Mouse (Mus musculus) midbrain, embryonic 13.5 days (tissue): ENCODE measurements around the gene Ppp4c. TPM values are rescaled to one million over a fixed set of nuclear protein-coding genes. Genes with fewer than 3 reads are reported as not detected.
"Not testable (repeated sequence)": the region's sequence is repeated elsewhere in the genome, so short reads cannot be mapped to it uniquely, and the experiment has no call there.

Source experiments
- ATAC-seq: fragments of 200-750 bp; cut with Nextera tagmentation; 2 replicates; pipeline ENCODE4 v1.8.0; 2017; ENCODE audit warnings: mild to moderate bottlenecking, moderate TSS enrichment, moderate library complexity
- H3K27ac ChIP-seq: fragments of 300-500 bp; sonication (generic); 2 replicates; pipeline ENCODE4 v1.5.1; 2015; ENCODE audit warnings: inconsistent platforms, mild to moderate bottlenecking, moderate library complexity
- H3K27me3 ChIP-seq: fragments of 300-500 bp; sonication (generic); 2 replicates; pipeline ENCODE4 v1.6.1; 2015; ENCODE audit warnings: mild to moderate bottlenecking, inconsistent platforms
- H3K36me3 ChIP-seq: fragments of 300-500 bp; sonication (generic); 2 replicates; pipeline ENCODE4 v1.6.1; 2015; ENCODE audit warnings: mild to moderate bottlenecking, inconsistent platforms
- H3K4me1 ChIP-seq: fragments of 300-500 bp; sonication (generic); replicated peaks from 2 replicates; pipeline ENCODE4 v1.6.1; 2015; ENCODE audit warnings: inconsistent platforms
- H3K4me2 ChIP-seq: fragments of 300-500 bp; sonication (generic); replicated peaks from 2 replicates; pipeline ENCODE4 v1.6.1; 2015; ENCODE audit warnings: moderate library complexity, mild to moderate bottlenecking, inconsistent platforms
- H3K4me3 ChIP-seq: fragments of 300-500 bp; sonication (generic); replicated peaks from 2 replicates; pipeline ENCODE4 v1.5.1; 2015; ENCODE audit warnings: mild to moderate bottlenecking, inconsistent platforms
- H3K9ac ChIP-seq: fragments of 300-500 bp; sonication (generic); replicated peaks from 2 replicates; pipeline ENCODE4 v1.6.1; 2015; ENCODE audit warnings: mild to moderate bottlenecking, inconsistent platforms
- H3K9me3 ChIP-seq: fragments of 300-500 bp; sonication (generic); 2 replicates; pipeline ENCODE4 v1.6.1; 2016; ENCODE audit warnings: mild to moderate bottlenecking, inconsistent platforms
- WGBS: fragments of 180-500 bp; shearing (Covaris S2); methylation state at CpG from one replicate; pipeline ENCODE4 v1.1.7; 2015; 5-methylcytosine and 5-hydroxymethylcytosine counted together
- polyA plus RNA-seq: library from polyadenylated mRNA; unstranded; fragments of >200 nt; fragmentation: Nextera tagmentation; extraction: Ambion mirVana; gene quantifications from 2 replicates; pipeline ENCODE4 v1.2.1, GENCODE M21; 2015

Gene Ppp4c
- polyA plus RNA-seq, 1 experiment from 2014 or later: 241 TPM

GRCm38 (mm10) chr7:126792721-126793443 lies 586 bp upstream of the Ppp4c start:
- Histone ChIP-seq H3K4me2 (peak overlapping the region; percentile 90), H3K9ac (peak overlapping the region; percentile 66), H3K4me3 (peak overlapping the region; percentile 76), H3K4me1 (peaks cover 46% of the 10 kb centered on the region), H3K36me3 (peaks cover 54% of the 10 kb centered on the region), H3K9me3 (no peaks in the 10 kb centered on the region), H3K27me3 (no peaks in the 10 kb centered on the region), H3K27ac (peak overlapping the region; percentile 94)
- WGBS: 31% methylated on average over 11 of the region's 11 CpGs
- no peak; the same call in 1 of the 2 replicates for ATAC-seq

DNA sequence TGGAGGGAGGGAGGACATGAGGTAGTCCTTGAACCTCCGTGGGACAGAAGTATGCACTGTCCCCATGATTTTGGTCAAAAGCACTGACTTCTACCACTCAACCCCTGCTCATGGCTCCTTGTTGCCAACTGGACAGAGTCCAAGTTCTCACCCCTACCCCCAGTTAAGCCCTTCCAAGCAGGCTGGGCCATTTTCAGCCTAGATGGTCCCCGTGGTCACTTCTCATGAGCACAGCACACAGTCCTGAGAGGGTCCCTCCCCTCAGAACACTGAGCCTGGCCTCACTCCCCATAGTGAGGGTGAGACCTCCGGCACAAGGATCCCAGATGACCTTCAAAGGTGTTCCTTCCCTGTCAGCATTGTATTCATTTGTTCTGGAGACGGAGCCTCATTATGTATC lies 3.2 kb downstream of the Ppp4c start:
- peaks cover 28% of the 10 kb centered on the region for H3K4me1 ChIP-seq
- ATAC-seq: no peak
- peaks cover 64% of the 10 kb centered on the region for H3K36me3 ChIP-seq
- WGBS: 91% methylated on average over 4 of the region's 4 CpGs
- H3K27me3 ChIP-seq: no peaks in the 10 kb centered on the region
- H3K9ac ChIP-seq: no peak overlapping the region
- no peak overlapping the region for H3K4me2 ChIP-seq
- H3K4me3 ChIP-seq: no peak overlapping the region
- no peak overlapping the region for H3K27ac ChIP-seq
- H3K9me3 ChIP-seq: no peaks in the 10 kb centered on the region

DNA sequence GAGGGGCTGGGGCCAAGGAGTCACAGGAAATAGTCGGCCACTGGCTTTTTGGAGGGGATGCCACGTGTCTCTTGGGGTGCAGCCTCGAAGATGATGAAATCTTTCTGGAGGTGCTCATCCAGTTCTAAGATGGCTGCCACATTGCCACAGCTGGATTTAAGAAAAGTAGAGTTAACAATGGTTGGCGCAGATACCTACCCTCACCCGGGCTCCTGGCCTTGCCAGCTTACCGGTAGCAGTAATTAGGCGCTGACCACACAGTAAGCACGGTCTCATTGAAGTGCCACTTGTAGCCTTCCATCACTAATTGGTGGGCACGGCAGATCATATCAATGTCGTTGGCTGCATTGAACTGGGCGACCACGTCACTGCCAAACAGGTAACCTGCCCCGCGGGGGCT lies 6.2 kb downstream of the Ppp4c start:
- no peak for ATAC-seq
- 92% methylated on average over 14 of the region's 14 CpGs for WGBS
- Histone ChIP-seq H3K4me3 (no peak overlapping the region), H3K9me3 (no peaks in the 10 kb centered on the region), H3K4me2 (no peak overlapping the region), H3K36me3 (peaks cover 67% of the 10 kb centered on the region), H3K27ac (no peak overlapping the region), H3K27me3 (no peaks in the 10 kb centered on the region), H3K9ac (no peak overlapping the region), H3K4me1 (peaks cover 19% of the 10 kb centered on the region)

- no peak for ATAC-seq
- 83% methylated on average over 4 of the region's 4 CpGs for WGBS
- Histone ChIP-seq H3K36me3 (peaks cover 64% of the 10 kb centered on the region), H3K9ac (no peak overlapping the region), H3K4me1 (peaks cover 17% of the 10 kb centered on the region), H3K27me3 (no peaks in the 10 kb centered on the region), H3K27ac (no peak overlapping the region), H3K9me3 (no peaks in the 10 kb centered on the region), H3K4me2 (no peak overlapping the region), H3K4me3 (no peak overlapping the region)
These were observed 7.2 kb downstream of the Ppp4c start for GRCm38 (mm10) chr7:126785056-126785455.

GRCm38 (mm10) chr7:126784469-126784868 lies 7.8 kb downstream of the Ppp4c start:
- Histone ChIP-seq H3K9me3 (no peaks in the 10 kb centered on the region), H3K4me1 (peaks cover 19% of the 10 kb centered on the region), H3K27me3 (no peaks in the 10 kb centered on the region), H3K4me2 (no peak overlapping the region), H3K4me3 (no peak overlapping the region), H3K9ac (no peak overlapping the region), H3K36me3 (peaks cover 58% of the 10 kb centered on the region), H3K27ac (no peak overlapping the region)
- 94% methylated on average over 7 of the region's 7 CpGs for WGBS
- no peak for ATAC-seq

GRCm38 (mm10) chr7:126782693-126783092 lies 9.6 kb downstream of the Ppp4c start:
- no peaks in the 10 kb centered on the region for H3K9me3 ChIP-seq
- 84% methylated on average over 13 of the region's 13 CpGs for WGBS
- ATAC-seq: no peak
- H3K27me3 ChIP-seq: no peaks in the 10 kb centered on the region
- H3K27ac ChIP-seq: no peak overlapping the region
- H3K4me2 ChIP-seq: no peak overlapping the region
- no peak overlapping the region for H3K9ac ChIP-seq
- no peak overlapping the region for H3K4me3 ChIP-seq
- peaks cover 41% of the 10 kb centered on the region for H3K36me3 ChIP-seq
- peaks cover 34% of the 10 kb centered on the region for H3K4me1 ChIP-seq

- no peak overlapping the region for H3K27ac ChIP-seq
- peak overlapping the region; percentile 71 for H3K4me2 ChIP-seq
- ATAC-seq: no peak
- H3K9me3 ChIP-seq: no peaks in the 10 kb centered on the region
- peaks cover 40% of the 10 kb centered on the region for H3K4me1 ChIP-seq
- H3K36me3 ChIP-seq: peaks cover 32% of the 10 kb centered on the region
- H3K4me3 ChIP-seq: no peak overlapping the region; the same call in 1 of the 2 replicates
- 38% methylated on average over 11 of the region's 11 CpGs for WGBS
- H3K9ac ChIP-seq: peak overlapping the region; percentile 64; the same call in 1 of the 2 replicates
- H3K27me3 ChIP-seq: no peaks in the 10 kb centered on the region
These were observed 10.5 kb downstream of the Ppp4c start for GRCm38 (mm10) chr7:126781661-126782370.

DNA sequence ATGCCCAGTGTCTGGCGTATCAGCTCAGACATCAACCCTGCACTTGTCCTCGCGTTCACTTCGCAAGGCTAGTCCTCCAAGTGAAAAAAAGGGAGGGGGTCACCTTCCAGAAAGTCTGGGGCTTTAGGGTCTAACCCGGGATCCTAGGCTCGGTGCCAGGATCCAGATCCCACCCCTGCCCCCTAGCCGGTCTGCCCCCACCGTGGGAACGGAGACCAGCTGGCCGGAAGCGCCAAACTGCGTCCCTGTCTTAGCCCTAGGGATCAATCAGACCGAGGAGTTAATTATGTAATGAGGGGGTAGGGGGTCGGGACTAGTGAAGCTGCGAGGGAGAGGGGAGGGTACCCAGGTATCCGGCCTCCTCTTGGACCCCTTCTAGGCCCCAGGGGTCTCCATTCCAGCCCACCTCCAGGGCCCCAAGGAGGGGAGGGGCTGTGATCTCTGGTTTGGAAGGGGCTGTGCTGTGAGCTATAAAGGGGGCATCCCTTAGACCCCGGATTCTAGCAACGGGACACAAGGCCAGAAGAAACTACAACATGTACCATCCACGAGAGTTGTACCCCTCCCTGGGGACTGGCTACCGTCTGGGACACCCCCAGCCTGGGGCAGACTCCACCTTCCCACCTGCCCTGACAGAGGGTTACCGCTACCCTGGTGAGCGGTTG lies 11.2 kb downstream of the Ppp4c start, which contains the start of gene Tbx6:
Gene Tbx6 (plus strand): TSS at position 513 of the 665 bp plus-strand sequence.
- Histone ChIP-seq H3K4me1 (peaks cover 45% of the 10 kb centered on the region), H3K4me3 (peak within 1 kb of the TSS; percentile 40), H3K27me3 (no peaks in the 10 kb centered on the region), H3K36me3 (peaks cover 25% of the 10 kb centered on the region), H3K27ac (peak within 1 kb of the TSS; percentile 79), H3K9ac (peak within 1 kb of the TSS; percentile 64), H3K9me3 (no peaks in the 10 kb centered on the region), H3K4me2 (peak within 1 kb of the TSS; percentile 71)
- ATAC-seq: peak; percentile 18
- 8% methylated on average over 22 of the region's 22 CpGs for WGBS

DNA sequence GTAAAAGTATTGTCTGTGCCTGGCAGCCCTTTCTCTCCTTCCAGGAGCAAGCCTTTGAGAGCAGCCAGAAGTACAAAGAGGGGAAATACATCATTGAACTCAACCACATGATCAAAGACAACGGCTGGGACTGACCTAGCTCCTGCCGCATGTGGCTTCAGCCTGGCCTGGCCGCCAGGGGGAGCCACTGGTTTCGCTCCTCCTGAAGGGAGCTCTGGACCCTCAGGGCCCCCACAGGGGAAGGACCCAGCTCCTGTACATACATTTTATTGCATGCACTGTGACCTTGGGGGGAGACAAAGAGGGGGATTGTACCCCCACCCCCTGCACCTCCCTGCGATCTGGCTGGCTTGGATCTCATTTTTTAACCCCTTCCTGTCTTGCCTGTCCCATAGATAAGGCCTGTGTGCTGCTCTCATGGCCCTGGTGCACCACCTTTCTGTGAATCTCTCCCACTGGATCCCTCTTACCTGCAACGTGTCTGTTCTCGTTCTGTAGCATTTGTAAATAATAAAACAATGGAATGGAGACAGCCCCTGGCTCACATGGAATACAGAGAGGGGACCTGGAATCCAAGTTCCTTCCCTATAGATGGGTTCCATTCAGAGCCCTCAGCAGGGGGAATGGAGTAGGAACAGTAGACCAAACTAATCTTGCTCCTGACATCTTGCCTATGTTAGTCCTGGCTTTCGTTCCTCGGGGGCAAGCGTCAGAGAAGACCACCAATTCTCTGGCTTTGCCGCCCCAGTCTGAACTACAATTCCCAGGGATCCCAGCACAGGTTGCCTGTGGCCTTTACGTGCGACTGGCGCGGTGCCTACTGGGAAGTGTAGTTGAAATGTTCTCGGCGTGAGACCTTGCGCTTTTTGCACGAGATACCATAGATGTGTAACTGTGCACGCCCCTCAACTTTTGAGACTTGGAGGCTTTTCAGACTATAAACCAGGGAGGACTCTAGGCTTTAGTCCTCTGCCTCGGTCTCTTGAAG lies 12.0 kb downstream of the Ppp4c start:
- ATAC-seq: peak; percentile 73
- Histone ChIP-seq H3K27ac (peak overlapping the region; percentile 79), H3K4me1 (peaks cover 53% of the 10 kb centered on the region), H3K4me3 (peak overlapping the region; percentile 40), H3K9me3 (no peaks in the 10 kb centered on the region), H3K4me2 (peak overlapping the region; percentile 71), H3K36me3 (peaks cover 16% of the 10 kb centered on the region), H3K9ac (peak overlapping the region; percentile 64), H3K27me3 (no peaks in the 10 kb centered on the region)
- WGBS: 2% methylated on average over 21 of the region's 21 CpGs

GRCm38 (mm10) chr7:126779101-126779500 lies 13.2 kb downstream of the Ppp4c start:
- not testable (repeated sequence) for H3K9ac ChIP-seq, H3K36me3 ChIP-seq, H3K4me2 ChIP-seq, H3K4me3 ChIP-seq, ATAC-seq, H3K9me3 ChIP-seq, H3K27me3 ChIP-seq
- Histone ChIP-seq H3K4me1 (peaks cover 53% of the 10 kb centered on the region), H3K27ac (peak overlapping the region; percentile 79; the same call in 1 of the 2 replicates)
- WGBS: 92% methylated on average over 7 of the region's 7 CpGs

- peaks cover 53% of the 10 kb centered on the region for H3K4me1 ChIP-seq
- H3K4me2 ChIP-seq: peak overlapping the region; percentile 89
- H3K36me3 ChIP-seq: peaks cover 5% of the 10 kb centered on the region; the same call in 1 of the 2 replicates
- H3K4me3 ChIP-seq: peak overlapping the region; percentile 58
- 79% methylated on average over 3 of the region's 3 CpGs for WGBS
- ATAC-seq: no peak
- H3K9ac ChIP-seq: no peak overlapping the region; the same call in 1 of the 2 replicates
- H3K27me3 ChIP-seq: no peaks in the 10 kb centered on the region
- no peaks in the 10 kb centered on the region for H3K9me3 ChIP-seq
- no peak overlapping the region for H3K27ac ChIP-seq
These were observed 14.1 kb downstream of the Ppp4c start for GRCm38 (mm10) chr7:126778147-126778546.
